Mouse (Mus musculus) myocyte (in vitro differentiated cells): ENCODE results near the gene Coro7.

ENCODE experiments used
- CEBPB ChIP-seq: IDR thresholded peaks from 2 replicates; pipeline ENCODE4 v1.6.1; 2011; ENCODE audit warnings: mild to moderate bottlenecking, moderate library complexity; ENCODE audit not compliant: poor library complexity, insufficient read depth, severe bottlenecking
- E2F4 ChIP-seq: IDR thresholded peaks from one replicate; pipeline ENCODE4 v1.6.1; 2011; ENCODE audit warnings: mild to moderate bottlenecking, control low read depth, moderate library complexity; ENCODE audit not compliant: insufficient read depth
- MAX ChIP-seq: IDR thresholded peaks from one replicate; pipeline ENCODE4 v1.6.1; 2011; ENCODE audit warnings: low read depth, mild to moderate bottlenecking, control low read depth
- MYOD1 ChIP-seq, 3 experiments: IDR thresholded peaks; one replicate each; pipeline ENCODE4 v1.6.1; 2011; ENCODE audit warnings: control low read depth in 2 of 3, low read depth in 2 of 3, mild to moderate bottlenecking in 2 of 3, moderate library complexity in 1 of 3; ENCODE audit not compliant: insufficient read length in 2 of 3, control insufficient read depth in 1 of 3
- POLR2A ChIP-seq: IDR thresholded peaks from one replicate; pipeline ENCODE4 v1.6.1; 2011; ENCODE audit warnings: low read depth, mild to moderate bottlenecking, control low read depth, moderate library complexity; ENCODE audit not compliant: insufficient read length
- POLR2AphosphoS2 ChIP-seq: IDR thresholded peaks from one replicate; pipeline ENCODE4 v1.6.1; 2011; ENCODE audit warnings: low read depth, control low read depth; ENCODE audit not compliant: insufficient read length
- REST ChIP-seq: IDR thresholded peaks from one replicate; pipeline ENCODE4 v1.6.1; 2011; ENCODE audit warnings: mild to moderate bottlenecking, control low read depth, moderate library complexity; ENCODE audit not compliant: insufficient read depth, insufficient read length
- SRF ChIP-seq: IDR thresholded peaks from one replicate; pipeline ENCODE4 v1.6.1; 2011; ENCODE audit warnings: low read depth; ENCODE audit not compliant: control insufficient read depth, insufficient read length
- TCF12 ChIP-seq: IDR thresholded peaks from one replicate; pipeline ENCODE4 v1.6.1; 2011; ENCODE audit warnings: mild to moderate bottlenecking, control low read depth; ENCODE audit not compliant: poor library complexity, insufficient read depth, severe bottlenecking
- USF1 ChIP-seq: IDR thresholded peaks from one replicate; pipeline ENCODE4 v1.6.1; 2011; ENCODE audit warnings: low read depth, mild to moderate bottlenecking, control low read depth, moderate library complexity

DNA sequence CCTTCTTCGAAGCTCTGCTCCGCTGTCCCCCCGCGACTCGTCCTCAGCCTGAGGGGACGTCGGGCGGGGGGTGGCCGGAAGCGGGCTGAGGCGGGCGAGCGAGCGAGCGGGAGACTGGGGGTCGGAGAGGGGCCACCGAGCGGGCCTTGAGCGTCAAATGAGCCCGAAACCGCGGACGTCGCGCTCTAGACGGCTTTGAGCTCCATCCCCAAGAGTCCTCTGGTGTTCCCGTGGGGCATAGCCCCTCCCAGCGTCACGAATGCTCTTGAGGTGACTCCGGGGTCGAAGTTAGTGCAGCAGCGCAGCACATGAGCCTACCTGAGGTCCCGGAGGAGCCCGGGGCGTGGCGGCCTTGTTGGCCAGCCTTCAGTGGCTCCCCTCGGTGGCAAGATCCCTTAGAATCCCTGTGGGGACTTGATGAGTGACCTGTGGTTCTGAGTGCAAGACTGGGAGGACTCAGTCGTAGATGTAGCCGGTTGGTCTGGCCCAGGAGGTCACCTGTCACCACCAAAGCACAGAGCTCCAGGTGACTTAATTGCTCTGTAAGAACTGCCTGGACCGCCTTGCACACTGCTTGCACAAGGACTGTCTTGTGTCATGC lies 47.1 kb upstream of the Coro7 start:
- TF ChIP-seq TCF12 (no peak), POLR2A (no peak), REST (no peak), MAX (no peak), CEBPB (no peak), SRF (no peak), E2F4 (no peak), MYOD1 (IDR thresholded peaks at IDR 0.05; ENCODE audit: control insufficient read depth in 1 of 3, insufficient read length in 2 of 3, low read depth in 2 of 3) (no peak), POLR2AphosphoS2 (no peak), USF1 (no peak)
